Mouse (Mus musculus) E14TG2a.4 (cell line): ENCODE results near the gene Mast4.

Experiments
- CTCF ChIP-seq: conservative IDR thresholded peaks from 2 replicates; pipeline ENCODE4 v1.5.1; 2014; ENCODE audit warnings: low read length
- NANOG ChIP-seq: IDR thresholded peaks from 2 replicates; pipeline ENCODE4 v1.6.1; 2014; ENCODE audit warnings: borderline replicate concordance, low read length, mixed read lengths
- POU5F1 ChIP-seq: IDR thresholded peaks from 2 replicates; pipeline ENCODE4 v1.6.1; 2014; ENCODE audit warnings: low read length, borderline replicate concordance

GRCm38 (mm10) chr13:103246973-103247718, 87.2 kb downstream of the Mast4 start:
- no peak for TF ChIP-seq CTCF
- no peak for TF ChIP-seq NANOG
- TF ChIP-seq POU5F1, result no peak
